Mouse (Mus musculus): ENCODE data around the gene Dock8.
"Not testable (repeated sequence)": the region's sequence is repeated elsewhere in the genome, so short reads cannot be mapped to it uniquely, and the experiment has no call there.

Dock8 gene

GRCm38 (mm10) chr19:24998561-24998960 is 773 bp upstream of the Dock8 start:
- DNase-seq (ENCODE audit: low spot score) = peak; percentile 11

- peak; percentile 15 for DNase-seq (ENCODE audit: low spot score)
Measured at GRCm38 (mm10) chr19:25000153-25000552, 819 bp downstream of the Dock8 start.

- DNase-seq (ENCODE audit: low spot score) = no peak
Measured at GRCm38 (mm10) chr19:25002032-25002431, 2.7 kb downstream of the Dock8 start.

GRCm38 (mm10) chr19:25002828-25003227 is 3.5 kb downstream of the Dock8 start:
- no peak for DNase-seq (ENCODE audit: low spot score)

- DNase-seq (ENCODE audit: low spot score) = no peak
Measured at GRCm38 (mm10) chr19:25003810-25004209, 4.5 kb downstream of the Dock8 start.

- no peak for DNase-seq (ENCODE audit: low spot score)
Measured at GRCm38 (mm10) chr19:25006686-25007085, 7.4 kb downstream of the Dock8 start.

- no peak for DNase-seq (ENCODE audit: low spot score)
Measured at GRCm38 (mm10) chr19:25008509-25008908, 9.2 kb downstream of the Dock8 start.

- no peak for DNase-seq (ENCODE audit: low spot score)
Measured at GRCm38 (mm10) chr19:25022766-25023165, 23.4 kb downstream of the Dock8 start.

GRCm38 (mm10) chr19:25031765-25032164 is 32.4 kb downstream of the Dock8 start:
- DNase-seq (ENCODE audit: low spot score) = no peak

GRCm38 (mm10) chr19:25033008-25033407 is 33.7 kb downstream of the Dock8 start:
- not testable (repeated sequence) for DNase-seq (ENCODE audit: low spot score)

- no peak for DNase-seq (ENCODE audit: low spot score)
Measured at GRCm38 (mm10) chr19:25035825-25036224, 36.5 kb downstream of the Dock8 start.

- no peak for DNase-seq (ENCODE audit: low spot score)
Measured at GRCm38 (mm10) chr19:25036784-25037183, 37.5 kb downstream of the Dock8 start.

GRCm38 (mm10) chr19:25037249-25037648 is 37.9 kb downstream of the Dock8 start:
- DNase-seq (ENCODE audit: low spot score) = no peak

- DNase-seq (ENCODE audit: low spot score) = no peak
Measured at GRCm38 (mm10) chr19:25038293-25038692, 39.0 kb downstream of the Dock8 start.

- DNase-seq (ENCODE audit: low spot score) = no peak
Measured at GRCm38 (mm10) chr19:25041209-25041608, 41.9 kb downstream of the Dock8 start.

GRCm38 (mm10) chr19:25042973-25043372 is 43.6 kb downstream of the Dock8 start:
- DNase-seq (ENCODE audit: low spot score) = no peak

- DNase-seq (ENCODE audit: low spot score) = no peak
Measured at GRCm38 (mm10) chr19:25044057-25044456, 44.7 kb downstream of the Dock8 start.

GRCm38 (mm10) chr19:25052355-25052754 is 53.0 kb downstream of the Dock8 start:
- no peak for DNase-seq (ENCODE audit: low spot score)

- DNase-seq (ENCODE audit: low spot score) = no peak
Measured at GRCm38 (mm10) chr19:25053152-25053551, 53.8 kb downstream of the Dock8 start.

GRCm38 (mm10) chr19:25055025-25055424 is 55.7 kb downstream of the Dock8 start:
- DNase-seq (ENCODE audit: low spot score) = no peak

GRCm38 (mm10) chr19:25055559-25055958 is 56.2 kb downstream of the Dock8 start:
- DNase-seq (ENCODE audit: low spot score) = no peak

- no peak for DNase-seq (ENCODE audit: low spot score)
Measured at GRCm38 (mm10) chr19:25056224-25056623, 56.9 kb downstream of the Dock8 start.

GRCm38 (mm10) chr19:25057826-25058225 is 58.5 kb downstream of the Dock8 start:
- DNase-seq (ENCODE audit: low spot score) = no peak

GRCm38 (mm10) chr19:25059847-25060364 is 60.6 kb downstream of the Dock8 start:
- no peak for DNase-seq (ENCODE audit: low spot score)

GRCm38 (mm10) chr19:25060375-25060774 is 61.0 kb downstream of the Dock8 start:
- peak; percentile 34 for DNase-seq (ENCODE audit: low spot score)

Data from embryo, embryonic 10.5 days (tissue).